ENCODE assay signal across 13 mouse cellular contexts in genomic region chr6:84798736-84799135, GRCm38 (mm10).
"Had no signal": no experiment of that assay in that cellular context is flagged by ENCODE, and none has a peak within 500 bp of the region (broad histone marks: within the 10 kb centered on the region; RNA-seq: fewer than 3 reads in every experiment).

No protein-coding gene starts in this region.

- ATAC-seq: intestine, embryonic 16.5 days had no signal

- DNase-seq: kidney, adult 18-20 months; kidney, adult 9 months; kidney, postnatal 14 days; kidney, postnatal 4 days; liver, embryonic 13.5 days; lung, adult 2 months; lung, postnatal 14 days; lung, postnatal 4 days; midbrain, embryonic 14.5 days; right cerebral cortex, adult 18-20 months; right cerebral cortex, postnatal 14 days; right cerebral cortex, postnatal 4 days had no signal
